Mouse (Mus musculus): ENCODE measurements around the gene Tulp2. TPM values are rescaled to one million over a fixed set of nuclear protein-coding genes. Genes with fewer than 3 reads are reported as not detected.

The Tulp2 gene
- polyA plus RNA-seq, 1 experiment: not detected

- H3K4me1 ChIP-seq (ENCODE audit: control insufficient read depth, insufficient read depth, low read length): peaks cover 6% of the 10 kb centered on the region; the same call in 1 of the 2 replicates
- TF ChIP-seq CTCF (IDR thresholded peaks at IDR 0.05; ENCODE audit: low read depth, low read length) (no peak), POLR2A (IDR thresholded peaks at IDR 0.05; ENCODE audit: borderline replicate concordance, low read depth, low read length) (no peak)
- H3K27ac ChIP-seq (ENCODE audit: insufficient read depth, low read depth, low read length): no peak overlapping the region
- H3K4me3 ChIP-seq (ENCODE audit: insufficient read depth, low read length): no peak overlapping the region
Measured at GRCm38 (mm10) chr7:45519345-45520120, 37.9 kb downstream of the Tulp2 start.

- Histone ChIP-seq H3K27ac (ENCODE audit: insufficient read depth, low read depth, low read length) (no peak overlapping the region), H3K4me1 (ENCODE audit: control insufficient read depth, insufficient read depth, low read length) (peaks cover 6% of the 10 kb centered on the region; the same call in 1 of the 2 replicates)
Measured at GRCm38 (mm10) chr7:45520605-45521004, 38.9 kb downstream of the Tulp2 start.

GRCm38 (mm10) chr7:45521728-45522184 is 40.1 kb downstream of the Tulp2 start:
- peak overlapping the region; percentile 66 for H3K4me3 ChIP-seq (ENCODE audit: insufficient read depth, low read length)
- H3K27ac ChIP-seq (ENCODE audit: insufficient read depth, low read depth, low read length): peak overlapping the region; percentile 70
- TF ChIP-seq POLR2A (IDR thresholded peaks at IDR 0.05; ENCODE audit: borderline replicate concordance, low read depth, low read length): no peak
- peak; percentile 33; the same call in 1 of the 2 replicates for TF ChIP-seq CTCF (IDR thresholded peaks at IDR 0.05; ENCODE audit: low read depth, low read length)
- H3K4me1 ChIP-seq (ENCODE audit: control insufficient read depth, insufficient read depth, low read length): peaks cover 7% of the 10 kb centered on the region

More at GRCm38 (mm10) chr7:45520605-45521004, 38.9 kb downstream of the Tulp2 start:
- H3K4me3 ChIP-seq (ENCODE audit: insufficient read depth, low read length): no peak overlapping the region
- TF ChIP-seq POLR2A (IDR thresholded peaks at IDR 0.05; ENCODE audit: borderline replicate concordance, low read depth, low read length): no peak
- TF ChIP-seq CTCF (IDR thresholded peaks at IDR 0.05; ENCODE audit: low read depth, low read length): no peak

GRCm38 (mm10) chr7:45522194-45522752 is 40.6 kb downstream of the Tulp2 start:
- Histone ChIP-seq H3K4me3 (ENCODE audit: insufficient read depth, low read length) (peak overlapping the region; percentile 66), H3K4me1 (ENCODE audit: control insufficient read depth, insufficient read depth, low read length) (peaks cover 10% of the 10 kb centered on the region), H3K27ac (ENCODE audit: insufficient read depth, low read depth, low read length) (no peak overlapping the region)
- no peak for TF ChIP-seq CTCF (IDR thresholded peaks at IDR 0.05; ENCODE audit: low read depth, low read length)
- TF ChIP-seq POLR2A (IDR thresholded peaks at IDR 0.05; ENCODE audit: borderline replicate concordance, low read depth, low read length): no peak

- peak overlapping the region; percentile 52 for H3K4me3 ChIP-seq (ENCODE audit: insufficient read depth, low read length)
- H3K4me1 ChIP-seq (ENCODE audit: control insufficient read depth, insufficient read depth, low read length): peaks cover 15% of the 10 kb centered on the region
- TF ChIP-seq CTCF (IDR thresholded peaks at IDR 0.05; ENCODE audit: low read depth, low read length) (no peak), POLR2A (IDR thresholded peaks at IDR 0.05; ENCODE audit: borderline replicate concordance, low read depth, low read length) (no peak)
- H3K27ac ChIP-seq (ENCODE audit: insufficient read depth, low read depth, low read length): peak overlapping the region; percentile 12; the same call in 1 of the 2 replicates
Measured at GRCm38 (mm10) chr7:45522957-45523676, 41.4 kb downstream of the Tulp2 start.

GRCm38 (mm10) chr7:45523678-45524170 is 42.0 kb downstream of the Tulp2 start:
- Histone ChIP-seq H3K4me3 (ENCODE audit: insufficient read depth, low read length) (peak overlapping the region; percentile 52), H3K27ac (ENCODE audit: insufficient read depth, low read depth, low read length) (peak overlapping the region; percentile 12), H3K4me1 (ENCODE audit: control insufficient read depth, insufficient read depth, low read length) (peaks cover 19% of the 10 kb centered on the region)
- TF ChIP-seq CTCF (IDR thresholded peaks at IDR 0.05; ENCODE audit: low read depth, low read length) (no peak), POLR2A (IDR thresholded peaks at IDR 0.05; ENCODE audit: borderline replicate concordance, low read depth, low read length) (no peak)

GRCm38 (mm10) chr7:45524841-45525621 is 43.4 kb downstream of the Tulp2 start:
- peak overlapping the region; percentile 77 for H3K4me3 ChIP-seq (ENCODE audit: insufficient read depth, low read length)
- peaks cover 31% of the 10 kb centered on the region for H3K4me1 ChIP-seq (ENCODE audit: control insufficient read depth, insufficient read depth, low read length)
- TF ChIP-seq POLR2A (IDR thresholded peaks at IDR 0.05; ENCODE audit: borderline replicate concordance, low read depth, low read length): no peak
- no peak for TF ChIP-seq CTCF (IDR thresholded peaks at IDR 0.05; ENCODE audit: low read depth, low read length)
- H3K27ac ChIP-seq (ENCODE audit: insufficient read depth, low read depth, low read length): peak overlapping the region; percentile 55

GRCm38 (mm10) chr7:45525809-45526473 is 44.3 kb downstream of the Tulp2 start, which contains the start of the genes Ppp1r15a and Plekha4:
Gene Ppp1r15a, minus strand, starts transcription at chr7:45526268.
Gene Plekha4, plus strand, starts transcription at chr7:45526330.
- TF ChIP-seq POLR2A (IDR thresholded peaks at IDR 0.05; ENCODE audit: borderline replicate concordance, low read depth, low read length): peak; percentile 84
- TF ChIP-seq CTCF (IDR thresholded peaks at IDR 0.05; ENCODE audit: low read depth, low read length): no peak
- Histone ChIP-seq H3K4me1 (ENCODE audit: control insufficient read depth, insufficient read depth, low read length) (peaks cover 31% of the 10 kb centered on the region), H3K4me3 (ENCODE audit: insufficient read depth, low read length) (peak within 1 kb of the TSS; percentile 77), H3K27ac (ENCODE audit: insufficient read depth, low read depth, low read length) (peak within 1 kb of the TSS; percentile 74)

Measured in bone marrow macrophage, adult 2 months (primary cell).